Mouse (Mus musculus): ENCODE data around the gene Olfr1012.
"Not testable (repeated sequence)": the region's sequence is repeated elsewhere in the genome, so short reads cannot be mapped to it uniquely, and the experiment has no call there.

The Olfr1012 gene

GRCm38 (mm10) chr2:85762666-85763065 is at the start of gene Olfr1012:
Gene Olfr1012 (minus strand): TSS chr2:85762766.
- no peak for DNase-seq (ENCODE audit: extremely low spot score, low spot score)

GRCm38 (mm10) chr2:85804501-85804900 is 41.9 kb upstream of the Olfr1012 start:
- DNase-seq (ENCODE audit: extremely low spot score, low spot score) = no peak

GRCm38 (mm10) chr2:85802444-85802843 is 39.9 kb upstream of the Olfr1012 start, which contains the start of gene Olfr1016:
Gene Olfr1016 (minus strand): TSS chr2:85802544.
- DNase-seq (ENCODE audit: extremely low spot score, low spot score) = no peak

- DNase-seq (ENCODE audit: extremely low spot score, low spot score) = no peak
These were observed 29.8 kb upstream of the Olfr1012 start for GRCm38 (mm10) chr2:85792331-85792730.

- DNase-seq (ENCODE audit: extremely low spot score, low spot score) = no peak
These were observed 19.2 kb upstream of the Olfr1012 start, which contains the start of gene Olfr1015 for GRCm38 (mm10) chr2:85781717-85782116. Gene Olfr1015 (plus strand): TSS chr2:85782017.

GRCm38 (mm10) chr2:85772413-85772812 is 9.8 kb upstream of the Olfr1012 start, which contains the start of gene Olfr1014:
Gene Olfr1014 (plus strand): TSS chr2:85772713.
- DNase-seq (ENCODE audit: extremely low spot score, low spot score) = no peak

- no peak for DNase-seq (ENCODE audit: extremely low spot score, low spot score)
These were observed 4.2 kb upstream of the Olfr1012 start, which contains the start of gene Olfr1013 for GRCm38 (mm10) chr2:85766798-85767197. Gene Olfr1013 (plus strand): TSS chr2:85767098.

GRCm38 (mm10) chr2:85753822-85754221 is 8.7 kb downstream of the Olfr1012 start:
- DNase-seq (ENCODE audit: extremely low spot score, low spot score) = no peak

- peak; percentile 17 for DNase-seq (ENCODE audit: extremely low spot score, low spot score)
These were observed 36.8 kb downstream of the Olfr1012 start for GRCm38 (mm10) chr2:85725793-85726192.

GRCm38 (mm10) chr2:85715119-85715518 is 47.4 kb downstream of the Olfr1012 start, which contains the start of gene Olfr1009:
Gene Olfr1009 (plus strand): TSS chr2:85715419.
- no peak for DNase-seq (ENCODE audit: extremely low spot score, low spot score)

GRCm38 (mm10) chr2:85711159-85711558 is 51.4 kb downstream of the Olfr1012 start:
- DNase-seq (ENCODE audit: extremely low spot score, low spot score) = no peak

- DNase-seq (ENCODE audit: extremely low spot score, low spot score) = not testable (repeated sequence)
These were observed 51.9 kb downstream of the Olfr1012 start for GRCm38 (mm10) chr2:85710680-85711079.

Measured in neural tube, embryonic 10.5 days (tissue).